Mouse (Mus musculus): Measurements from ENCODE around the gene Pik3cb. TPM values are rescaled to one million over a fixed set of nuclear protein-coding genes. Genes with fewer than 3 reads are reported as not detected.
A peak's percentile ranks its signal among the peaks of the same experiment; 100 is the strongest.

Pik3cb gene
- total RNA-seq, 2 experiments from 2014 or later = 22.5 to 23.2 TPM

- no peak for DNase-seq (ENCODE audit: low spot score in 2 of 2)
Observed at GRCm38 (mm10) chr9:99009069-99009897, 131.1 kb downstream of the Pik3cb start.

- DNase-seq (ENCODE audit: low spot score in 2 of 2) = no peak
Observed at GRCm38 (mm10) chr9:99001326-99001725, 139.1 kb downstream of the Pik3cb start.

GRCm38 (mm10) chr9:98999881-99000339 is 140.5 kb downstream of the Pik3cb start:
- DNase-seq (ENCODE audit: low spot score in 2 of 2) = peak; percentile 36 to 47

- no peak for DNase-seq (ENCODE audit: low spot score in 2 of 2)
Observed at GRCm38 (mm10) chr9:98994103-98994502, 146.3 kb downstream of the Pik3cb start.

GRCm38 (mm10) chr9:98987131-98987530 is 153.3 kb downstream of the Pik3cb start:
- DNase-seq (ENCODE audit: low spot score in 2 of 2) = no peak

Other genes with a start within 250 kb of the Pik3cb start
- not detected for gene 7420426K07Rik, start 237.5 kb downstream of the Pik3cb start, total RNA-seq (2021)
- gene Foxl2, start 185.3 kb downstream of the Pik3cb start, total RNA-seq (2021) = 1 to 10 TPM; 1.4 to 1.7 TPM
- gene Faim, start 154.2 kb downstream of the Pik3cb start, total RNA-seq (2021) = 10 to 100 TPM; 56.5 to 57.3 TPM
- under 1 TPM in 1 of 2 experiments, not detected in 1; 0.22 TPM for gene Gm1123, start 104.9 kb downstream of the Pik3cb start, total RNA-seq (2021)
- not detected for gene Faiml, start 96.6 kb upstream of the Pik3cb start, total RNA-seq (2021)
- gene Cep70, start 102.7 kb upstream of the Pik3cb start, total RNA-seq (2021) = 10 to 100 TPM; 21.7 to 25.6 TPM
- gene Esyt3, start 217.9 kb upstream of the Pik3cb start, total RNA-seq (2021) = 1 to 10 TPM; 1.8 TPM

All from layer of hippocampus, postnatal 10 days (tissue).